Mouse (Mus musculus) embryo, embryonic 10 days (tissue): ENCODE measurements around the gene Gm49416.

ENCODE experiments used
- DNase-seq: peaks from one replicate; pipeline ENCODE4 v3.0.0-alpha.2; 2015; ENCODE audit warnings: low spot score

Gm49416 gene

GRCm38 (mm10) chr19:8920073-8920736 is 31.5 kb downstream of the Gm49416 start, which contains the start of gene B3gat3:
TSS of gene B3gat3 (plus strand) at chr19:8920374.
- DNase-seq = peak; percentile 99

- DNase-seq = peak; percentile 79
These were observed 32.1 kb downstream of the Gm49416 start for GRCm38 (mm10) chr19:8920836-8921291.

- DNase-seq = no peak
These were observed 33.0 kb downstream of the Gm49416 start for GRCm38 (mm10) chr19:8921741-8922140.

- DNase-seq = no peak
These were observed 38.0 kb downstream of the Gm49416 start for GRCm38 (mm10) chr19:8926766-8927165.

- no peak for DNase-seq
These were observed 39.3 kb downstream of the Gm49416 start for GRCm38 (mm10) chr19:8927891-8928525.

GRCm38 (mm10) chr19:8928689-8929223 is 40.0 kb downstream of the Gm49416 start:
- no peak for DNase-seq

GRCm38 (mm10) chr19:8929224-8930088 is 40.7 kb downstream of the Gm49416 start, which contains the start of the genes Rom1 and Eml3:
TSS of gene Rom1 (minus strand) at chr19:8929356.
TSS of gene Eml3 (plus strand) at chr19:8929552.
- DNase-seq = peak; percentile 90

GRCm38 (mm10) chr19:8930117-8930516 is 41.4 kb downstream of the Gm49416 start:
- DNase-seq = peak; percentile 25

- DNase-seq = no peak
These were observed 42.0 kb downstream of the Gm49416 start for GRCm38 (mm10) chr19:8930771-8931170.

- DNase-seq = no peak
These were observed 48.0 kb downstream of the Gm49416 start for GRCm38 (mm10) chr19:8936736-8937135.

GRCm38 (mm10) chr19:8940526-8941133 is 51.9 kb downstream of the Gm49416 start:
- DNase-seq = no peak

GRCm38 (mm10) chr19:8941136-8941514 is 52.4 kb downstream of the Gm49416 start:
- peak; percentile 33 for DNase-seq

GRCm38 (mm10) chr19:8941515-8942217 is 52.9 kb downstream of the Gm49416 start, which contains the start of gene Mta2:
TSS of gene Mta2 (plus strand) at chr19:8941875.
- DNase-seq = peak; percentile 97

- peak; percentile 69 for DNase-seq
These were observed 53.7 kb downstream of the Gm49416 start for GRCm38 (mm10) chr19:8942276-8942964.

GRCm38 (mm10) chr19:8943047-8943446 is 54.3 kb downstream of the Gm49416 start:
- DNase-seq = no peak

- no peak for DNase-seq
These were observed 55.3 kb downstream of the Gm49416 start for GRCm38 (mm10) chr19:8944062-8944461.

- DNase-seq = peak; percentile 80
These were observed 56.0 kb downstream of the Gm49416 start for GRCm38 (mm10) chr19:8944750-8945149.
